Mouse (Mus musculus) heart, adult 18-20 months (tissue): ENCODE results near the gene Pifo. TPM values are rescaled to one million over a fixed set of nuclear protein-coding genes. Genes with fewer than 3 reads are reported as not detected.
A peak's percentile ranks its signal among the peaks of the same experiment; 100 is the strongest.
"Not testable (repeated sequence)": the region's sequence is repeated elsewhere in the genome, so short reads cannot be mapped to it uniquely, and the experiment has no call there.

Experiments
- DNase-seq, 2 experiments: peaks; one replicate each; pipeline ENCODE4 v3.0.0; 2021 to 2022; ENCODE audit warnings: mixed read lengths in 1 of 2
- long read RNA-seq, 2 experiments: library from polyadenylated mRNA; stranded (forward); transcript quantifications; one replicate each; pipeline ENCODE4 v2.0.0; 2021
- total RNA-seq, 2 experiments: library from RNA; stranded (reverse); gene quantifications; 2 replicates each; pipeline ENCODE4 v1.2.3; 2021

Gene Pifo
- under 1 TPM in 1 of 2 experiments, not detected in 1; 0.64 TPM for total RNA-seq
- long read RNA-seq, experiment 1, result 0 reads
- long read RNA-seq, experiment 2, result 0 reads

- no peak for DNase-seq
Observed at GRCm38 (mm10) chr3:106014546-106014945, at the start of gene Pifo. TSS of gene Pifo (minus strand) at chr3:106014646.

- DNase-seq, result no peak
Observed at GRCm38 (mm10) chr3:106057966-106058365, 43.5 kb upstream of the Pifo start.

GRCm38 (mm10) chr3:106051896-106052295 lies 37.5 kb upstream of the Pifo start:
- no peak for DNase-seq

DNA sequence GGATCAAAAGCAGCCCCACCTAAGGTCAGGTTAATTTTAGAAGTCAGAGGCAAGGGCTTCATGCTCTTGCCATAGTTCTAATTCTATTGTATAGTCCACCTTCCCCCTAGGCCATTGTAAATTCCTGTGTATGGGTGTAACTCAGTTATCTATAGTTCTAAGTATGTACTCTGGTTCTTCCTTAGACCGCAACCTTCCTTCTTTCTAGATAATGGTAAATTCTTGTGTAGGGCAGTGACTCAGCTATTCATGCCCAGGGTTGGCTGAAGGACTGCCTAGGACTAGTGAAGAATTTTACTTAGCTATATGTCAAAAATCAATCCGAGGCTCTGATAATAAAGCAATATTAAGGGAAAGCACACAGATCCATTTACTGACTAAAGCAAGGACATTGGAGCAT lies 25.9 kb upstream of the Pifo start:
- DNase-seq, result no peak

- DNase-seq, result no peak
Observed at GRCm38 (mm10) chr3:106032781-106033180, 18.3 kb upstream of the Pifo start, which contains the start of gene Chil5. TSS of gene Chil5 (minus strand) at chr3:106032814.

DNA sequence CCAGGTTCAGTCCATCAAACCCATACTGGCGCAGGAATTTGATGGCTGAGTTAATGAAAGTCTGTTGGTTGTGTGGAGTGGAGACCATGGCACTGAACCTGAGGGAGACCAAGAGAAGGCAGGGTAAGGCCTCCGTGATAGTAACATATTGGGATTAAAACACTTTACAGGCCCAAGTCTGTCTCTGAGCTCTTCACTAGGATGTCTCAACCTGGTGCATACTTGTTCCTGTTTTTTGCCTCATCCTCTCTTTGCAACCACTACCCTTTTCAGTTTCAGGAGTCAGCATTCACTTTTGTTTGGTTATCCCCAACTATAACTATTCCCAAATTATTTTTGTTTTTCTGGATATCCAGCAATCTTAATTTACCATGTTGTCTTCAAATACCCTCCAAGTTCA lies 9.7 kb upstream of the Pifo start:
- DNase-seq, result no peak

GRCm38 (mm10) chr3:106021840-106022239 lies 7.4 kb upstream of the Pifo start:
- DNase-seq, result no peak

DNA sequence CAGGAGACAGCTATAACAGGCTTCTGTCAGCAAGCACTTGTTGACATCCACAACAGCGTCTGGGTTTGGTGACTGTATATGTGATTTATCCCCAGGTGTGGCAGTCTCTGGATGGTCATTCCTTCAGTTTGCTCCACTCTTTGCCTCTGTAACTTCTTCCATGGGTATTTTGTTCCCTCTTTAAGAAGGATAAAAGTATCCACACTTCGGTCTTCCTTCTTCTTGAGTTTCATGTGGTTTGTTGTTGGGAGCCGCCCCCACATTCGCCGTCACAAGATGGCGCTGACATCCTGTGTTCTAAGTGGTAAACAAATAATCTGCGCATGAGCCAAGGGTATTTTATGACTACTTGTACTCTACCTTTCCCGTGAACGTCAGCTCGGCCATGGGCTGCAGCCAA lies 11.1 kb downstream of the Pifo start:
- DNase-seq, result not testable (repeated sequence)

DNA sequence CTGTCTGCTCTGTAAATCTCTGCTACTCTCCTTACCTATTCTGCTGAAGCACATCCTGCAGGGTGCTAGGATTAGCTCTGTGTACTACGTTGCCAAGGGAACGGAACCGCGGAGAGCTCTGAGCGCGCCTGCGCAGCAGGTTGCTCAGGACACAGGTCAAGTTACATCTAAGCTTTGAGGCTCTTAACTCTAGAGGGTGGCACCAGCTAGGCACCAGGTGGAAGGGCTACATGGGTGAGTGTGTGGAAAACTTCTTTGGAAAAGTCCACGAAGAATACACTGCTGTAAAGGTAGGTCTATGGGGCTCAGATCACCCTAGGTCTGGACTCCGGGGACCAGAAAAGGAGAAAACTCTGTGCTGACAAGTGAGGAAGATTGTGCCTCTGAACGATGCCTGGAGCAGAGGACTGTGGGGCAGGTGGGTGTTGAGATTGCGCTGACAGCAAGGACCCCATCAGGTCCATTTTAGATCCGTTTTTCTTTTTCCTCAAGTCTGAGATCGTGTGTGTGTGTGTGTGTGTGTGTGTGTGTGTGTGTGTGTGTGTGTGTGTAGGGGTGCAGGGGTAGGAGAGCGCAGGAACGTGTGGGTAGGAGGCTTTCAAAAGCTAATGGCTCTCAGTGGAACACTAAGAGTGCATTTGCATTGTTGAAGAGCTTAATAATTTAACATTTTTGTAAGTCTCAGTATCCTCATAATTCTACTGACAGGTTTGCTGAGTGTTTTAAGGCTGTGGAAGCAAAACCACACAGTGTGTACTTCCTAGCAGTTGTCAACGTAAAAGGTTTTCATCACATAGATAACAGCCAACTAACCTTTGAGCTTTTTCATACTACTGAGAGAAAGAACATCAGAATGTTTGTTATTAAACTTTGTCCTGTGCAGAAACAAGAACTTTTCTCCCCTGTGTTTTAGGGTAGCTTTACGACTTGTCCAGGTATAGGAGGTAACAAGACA lies 12.8 kb downstream of the Pifo start:
- DNase-seq, result peak; percentile 6 to 16

- DNase-seq, result no peak
Observed at GRCm38 (mm10) chr3:106000707-106001375, 13.6 kb downstream of the Pifo start.

GRCm38 (mm10) chr3:105994730-105995129 lies 19.7 kb downstream of the Pifo start:
- no peak for DNase-seq

DNA sequence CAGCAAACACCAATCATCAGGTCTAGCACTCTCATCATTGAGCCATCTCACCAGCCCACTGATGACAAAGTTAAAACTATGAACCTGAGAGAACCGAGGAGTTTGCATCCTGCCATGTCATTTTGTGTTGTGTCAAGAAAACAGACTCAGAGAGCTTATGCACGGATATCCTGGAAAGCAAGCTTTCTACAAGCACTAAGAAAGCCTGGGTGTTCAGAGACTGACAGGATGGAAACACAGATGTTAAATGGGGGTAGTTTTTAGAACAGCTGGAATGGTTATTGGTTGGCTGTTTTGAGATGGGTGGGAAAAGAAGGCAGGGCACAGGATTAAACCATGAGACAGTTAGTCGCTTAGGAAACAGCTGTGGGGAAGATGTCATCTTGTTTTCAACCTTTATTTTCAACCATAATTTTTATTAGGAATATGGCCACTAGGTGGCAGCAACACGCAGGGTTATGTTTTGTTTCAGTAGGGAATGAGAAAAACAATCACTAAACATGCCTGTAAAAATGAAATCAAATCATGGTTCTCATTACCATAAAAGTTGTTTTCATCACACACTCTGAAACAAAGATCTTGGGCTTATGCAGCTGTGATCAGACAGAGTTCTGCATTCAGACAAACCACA lies 22.7 kb downstream of the Pifo start:
- peak; percentile 27 to 79 for DNase-seq

- not testable (repeated sequence) for DNase-seq
Observed at GRCm38 (mm10) chr3:105989611-105990010, 24.8 kb downstream of the Pifo start.

- no peak for DNase-seq
Observed at GRCm38 (mm10) chr3:105974174-105974573, 40.3 kb downstream of the Pifo start.

DNA sequence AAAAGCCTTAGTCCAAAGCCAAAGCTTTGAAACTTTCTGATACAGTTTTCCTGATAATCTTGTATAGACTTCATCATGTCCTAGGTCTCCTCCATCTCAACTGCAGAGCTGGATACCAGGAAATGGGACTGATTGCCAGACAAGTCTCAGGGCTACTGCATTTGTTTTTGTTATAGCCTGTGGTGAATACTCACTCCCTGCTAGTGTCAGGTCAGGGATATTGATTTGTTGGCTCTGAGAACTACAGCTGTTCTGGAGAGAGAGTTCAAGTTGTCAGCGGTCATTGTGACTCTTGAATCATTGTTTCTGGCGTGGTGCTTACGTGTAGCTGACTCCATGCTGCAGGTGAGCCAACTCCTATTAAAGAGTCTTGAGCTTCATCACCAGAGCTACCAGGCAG lies 41.0 kb downstream of the Pifo start, which contains the start of gene Ovgp1:
TSS of gene Ovgp1 (plus strand) at position 301 of the 400 bp plus-strand sequence.
- DNase-seq, result no peak

DNA sequence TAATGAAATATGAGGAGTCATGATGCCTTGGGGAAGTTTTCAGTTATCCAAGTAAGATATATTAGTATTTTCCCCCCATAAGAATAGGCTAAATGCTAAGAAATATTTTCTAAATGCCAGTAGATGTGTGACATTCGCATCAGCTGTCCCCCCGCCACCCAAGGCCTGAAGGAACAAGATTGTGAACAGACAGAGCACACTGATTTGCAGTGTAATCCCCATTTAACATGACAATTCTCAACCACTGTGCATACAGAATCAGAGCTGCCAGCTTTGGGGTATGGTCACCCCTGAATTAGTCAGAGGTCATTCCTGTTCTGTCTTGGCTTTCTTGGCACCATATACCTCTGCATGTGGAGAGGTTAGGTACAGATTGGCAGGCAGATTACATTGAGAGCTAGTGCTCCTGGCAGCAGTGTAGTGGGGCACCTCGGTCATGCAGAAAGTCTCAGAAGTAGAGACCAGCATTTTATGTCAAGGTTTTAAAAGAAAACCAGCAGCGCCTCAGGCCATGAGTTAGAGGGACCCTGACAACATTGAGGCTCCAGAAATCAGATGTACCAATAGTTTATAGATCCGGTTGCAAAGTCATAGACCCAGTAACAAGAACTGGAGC lies 42.5 kb downstream of the Pifo start:
- no peak for DNase-seq

- DNase-seq, result no peak
Observed at GRCm38 (mm10) chr3:105960700-105961099, 53.7 kb downstream of the Pifo start.

DNA sequence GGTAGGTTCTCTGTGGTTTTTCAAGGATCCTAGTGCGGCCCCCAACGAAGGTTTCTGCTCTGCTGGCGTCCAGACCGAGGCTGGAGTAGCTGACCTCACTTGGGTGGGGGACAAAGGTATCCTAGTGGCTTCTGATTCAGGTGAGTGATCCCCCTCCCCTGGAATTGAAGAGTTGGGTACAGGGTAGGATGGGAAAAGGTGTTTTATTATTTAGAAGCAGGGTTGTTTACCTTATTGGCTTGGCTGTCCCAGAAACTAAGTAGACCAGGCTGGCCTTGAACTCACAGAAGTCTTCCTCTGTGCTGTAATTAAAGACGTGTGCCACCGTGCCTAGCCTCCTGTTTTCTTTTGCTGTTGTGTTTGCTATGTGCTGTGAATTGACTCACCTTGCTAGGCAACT lies 54.4 kb downstream of the Pifo start, which contains the start of gene Atp5f1:
TSS of gene Atp5f1 (minus strand) at position 101 of the 400 bp plus-strand sequence.
- no peak for DNase-seq

- DNase-seq, result no peak
Observed at GRCm38 (mm10) chr3:105959585-105959984, 54.9 kb downstream of the Pifo start.

GRCm38 (mm10) chr3:105958974-105959580 lies 55.4 kb downstream of the Pifo start, which contains the start of gene Wdr77:
TSS of gene Wdr77 (plus strand) at chr3:105959369.
- DNase-seq, result peak; percentile 97 to 99

GRCm38 (mm10) chr3:105958204-105958603 lies 56.2 kb downstream of the Pifo start:
- no peak for DNase-seq
